Mouse (Mus musculus) cerebellum, postnatal 14 days (tissue): Measurements from ENCODE around the gene Natd1.

Source experiments
- DNase-seq, 2 experiments: peaks; one replicate each; pipeline ENCODE4 v3.0.0; 2021; ENCODE audit warnings: mixed read lengths in 2 of 2

Natd1 gene

DNA sequence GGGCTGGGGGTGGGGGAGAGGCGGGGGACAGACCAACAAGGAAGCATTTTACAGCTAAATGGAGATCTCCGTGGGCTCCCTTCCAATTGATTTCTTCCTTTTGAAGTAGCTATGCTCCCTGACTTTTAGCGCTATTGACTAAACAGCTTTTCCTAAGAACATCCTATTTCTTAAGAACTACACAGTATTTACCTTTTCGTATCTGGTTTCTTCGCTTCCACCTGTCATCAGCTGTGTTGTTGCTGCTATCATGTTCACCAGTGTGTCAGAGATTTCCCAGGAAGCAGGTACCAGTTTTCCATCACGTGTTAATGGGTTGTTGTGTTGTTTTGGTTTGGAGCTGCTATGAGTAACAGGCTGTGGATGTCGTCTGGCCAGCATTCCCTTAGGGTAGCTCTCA, at the start of gene Natd1:
Gene Natd1, minus strand, starts transcription at position 260 of the 400 bp plus-strand sequence.
- no peak for DNase-seq

DNA sequence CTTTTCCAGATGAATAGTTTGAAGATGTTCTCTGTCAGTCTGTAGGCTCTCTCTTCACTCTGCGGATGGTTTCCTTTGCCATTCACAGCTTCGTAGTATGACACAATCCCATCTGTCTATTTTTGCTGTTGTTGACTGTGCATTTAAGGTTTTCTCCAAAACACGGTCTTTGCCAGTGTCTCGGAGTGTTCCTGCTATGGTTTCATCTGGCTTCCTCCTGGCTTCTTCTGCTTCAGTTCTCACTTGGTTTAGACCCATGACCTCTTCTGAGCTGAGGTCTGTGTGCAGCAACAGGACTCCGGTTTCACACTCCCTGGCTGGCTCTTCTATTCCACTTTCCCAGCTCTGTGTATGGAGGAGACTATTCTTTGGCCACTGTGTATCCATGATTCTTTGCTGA, 48.2 kb upstream of the Natd1 start:
- DNase-seq, result no peak

DNA sequence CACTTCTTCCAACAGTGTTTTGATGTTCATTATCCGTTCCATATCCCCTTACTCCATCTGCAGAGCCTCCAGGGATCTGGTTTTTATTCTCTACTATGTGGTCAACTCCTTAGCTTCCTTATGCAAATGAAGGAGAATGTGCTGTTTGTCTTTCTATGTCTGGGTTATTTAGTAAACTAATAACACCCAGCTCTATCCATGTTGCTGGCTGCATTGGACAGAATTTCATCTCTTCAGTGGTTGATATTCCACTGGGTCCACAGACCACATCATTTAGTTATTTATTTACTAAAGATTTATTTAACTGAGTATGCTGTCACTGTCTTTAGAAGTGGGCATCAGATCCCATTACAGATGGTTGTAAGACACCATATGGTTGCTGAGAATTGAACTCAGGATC, 46.6 kb upstream of the Natd1 start:
- no peak for DNase-seq

DNA sequence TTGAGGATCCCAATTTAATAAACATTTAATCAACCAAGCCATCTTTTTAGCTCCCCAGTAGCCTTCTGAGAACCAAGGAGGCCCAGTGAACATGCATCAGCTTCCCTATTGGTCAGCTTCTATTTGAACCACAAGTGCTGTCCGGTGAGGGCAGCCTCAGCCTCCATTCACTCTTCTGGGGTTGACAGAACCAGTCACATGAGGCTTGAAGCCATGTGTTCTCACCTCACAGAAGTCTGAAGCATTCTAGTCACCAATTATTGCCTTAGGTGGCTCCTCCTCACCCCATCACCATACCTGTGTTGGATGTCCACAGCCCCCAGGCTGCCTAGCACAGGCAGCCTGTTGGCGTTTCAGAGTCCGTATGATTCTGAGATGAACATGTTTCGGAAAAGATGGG, 44.4 kb upstream of the Natd1 start:
- DNase-seq, result no peak

GRCm38 (mm10) chr11:60955621-60956383, 41.3 kb upstream of the Natd1 start:
- no peak for DNase-seq

GRCm38 (mm10) chr11:60954255-60955104, 39.9 kb upstream of the Natd1 start:
- DNase-seq, result no peak

DNA sequence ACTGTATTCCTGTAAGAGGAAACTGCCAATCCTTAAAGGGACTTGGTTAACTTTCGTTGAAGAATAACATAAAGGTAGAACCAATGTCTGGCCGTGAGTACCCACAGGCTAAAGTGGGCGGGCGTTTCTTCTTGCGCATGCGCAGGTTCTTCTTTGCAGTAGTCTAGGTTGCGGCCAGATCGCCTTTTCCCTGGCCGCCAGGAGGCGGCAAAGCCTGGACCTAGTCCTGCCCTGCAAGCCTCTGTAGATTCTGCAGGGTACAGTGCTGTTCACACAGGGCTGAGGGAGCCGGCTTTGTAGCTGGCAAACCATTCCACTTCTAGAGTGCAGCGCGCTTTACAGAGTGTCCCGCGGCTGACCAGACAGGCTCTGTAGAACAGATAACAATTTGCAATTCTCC, 39.3 kb upstream of the Natd1 start:
- peak; percentile 96 to 98 for DNase-seq

- DNase-seq, result no peak
Observed at GRCm38 (mm10) chr11:60952986-60953385, 38.4 kb upstream of the Natd1 start.

- no peak for DNase-seq
Observed at GRCm38 (mm10) chr11:60952362-60952761, 37.8 kb upstream of the Natd1 start.

GRCm38 (mm10) chr11:60951896-60952295, 37.3 kb upstream of the Natd1 start:
- DNase-seq, result no peak

DNA sequence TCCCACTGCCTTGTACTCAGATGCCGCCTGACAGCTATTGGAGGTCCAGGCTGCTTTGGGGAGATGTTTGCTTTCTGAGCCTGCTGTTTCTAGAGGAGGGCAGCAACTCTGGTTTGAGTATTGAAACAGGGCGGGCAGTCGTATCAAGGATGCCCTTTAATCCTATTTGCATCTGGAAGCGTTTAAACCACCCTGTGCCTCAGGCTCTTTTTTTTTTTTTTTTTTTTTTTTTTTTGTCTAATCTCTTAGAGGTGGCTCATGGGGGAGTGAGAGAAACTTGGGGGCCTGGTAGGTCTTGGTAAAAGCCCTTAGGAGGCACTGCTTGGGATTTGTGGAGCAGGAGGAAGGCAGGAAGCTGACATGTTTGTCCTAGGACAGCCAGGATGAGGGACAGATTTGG, 30.5 kb upstream of the Natd1 start:
- DNase-seq, result no peak

- no peak for DNase-seq
Observed at GRCm38 (mm10) chr11:60942263-60943015, 27.9 kb upstream of the Natd1 start.

- no peak for DNase-seq
Observed at GRCm38 (mm10) chr11:60941370-60941769, 26.8 kb upstream of the Natd1 start.

DNA sequence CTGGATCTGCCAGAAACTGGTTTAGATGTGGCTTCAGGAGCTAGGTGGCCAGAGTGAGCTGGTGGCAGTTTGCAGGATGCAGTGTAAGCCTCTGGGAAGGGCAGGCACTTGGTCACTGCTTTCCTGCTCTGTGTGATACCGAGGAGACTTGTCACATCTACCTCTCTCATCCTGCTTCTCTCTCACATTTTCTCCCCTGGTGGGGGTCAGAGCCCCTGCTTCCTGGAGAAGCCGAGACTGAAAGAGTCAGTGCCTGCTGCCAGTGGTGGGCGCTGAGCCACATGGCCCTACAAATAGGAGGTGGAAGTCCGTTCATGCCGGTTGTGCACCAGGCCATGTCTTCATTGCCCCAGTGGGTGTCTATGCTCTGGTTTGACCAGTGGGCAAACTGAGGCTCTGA, 26.0 kb upstream of the Natd1 start:
- no peak for DNase-seq

DNA sequence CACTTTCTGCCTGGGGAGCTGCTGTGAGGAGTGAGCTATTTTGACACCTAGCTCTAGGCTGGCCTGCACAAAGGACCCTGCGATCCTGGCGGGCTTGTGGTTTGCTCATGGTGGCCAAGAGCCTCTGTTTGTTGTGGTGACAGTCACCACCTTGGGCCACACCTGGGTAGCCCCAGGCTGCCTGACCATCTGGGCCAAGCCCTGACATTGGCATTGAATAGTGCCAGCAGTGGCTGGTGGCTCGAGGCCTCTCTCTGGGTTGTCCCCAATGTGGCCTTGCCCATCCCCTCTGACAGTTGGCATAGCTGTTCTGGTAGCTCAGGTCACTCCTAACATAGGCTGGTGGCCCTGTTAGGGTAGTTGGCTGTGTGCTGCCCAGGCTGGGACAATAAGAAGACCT, 24.9 kb upstream of the Natd1 start:
- DNase-seq, result no peak

DNA sequence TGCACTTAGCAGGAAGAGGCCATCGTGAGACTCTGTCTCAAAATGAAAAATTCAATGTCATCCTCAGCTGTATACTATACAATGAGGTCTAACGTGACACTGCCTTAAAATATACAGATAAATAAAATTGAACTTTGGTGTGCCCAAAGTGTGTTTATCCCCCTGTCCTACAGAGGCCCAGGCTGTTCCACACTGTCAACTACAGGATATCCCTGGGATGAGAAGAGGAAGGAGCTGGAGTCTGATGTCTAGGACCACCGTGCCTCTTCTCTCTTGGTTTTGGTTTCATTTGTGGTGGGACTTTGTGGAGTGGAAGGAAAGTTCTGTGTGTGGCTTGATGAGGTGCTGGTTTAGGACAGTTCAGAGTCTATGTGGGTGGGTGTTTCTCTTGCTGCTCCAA, 23.1 kb upstream of the Natd1 start:
- DNase-seq, result no peak

- DNase-seq, result no peak
Observed at GRCm38 (mm10) chr11:60935975-60936373, 21.4 kb upstream of the Natd1 start.

GRCm38 (mm10) chr11:60935326-60935974, 20.9 kb upstream of the Natd1 start:
- DNase-seq, result no peak

GRCm38 (mm10) chr11:60934795-60935194, 20.2 kb upstream of the Natd1 start:
- DNase-seq, result no peak

- DNase-seq, result no peak
Observed at GRCm38 (mm10) chr11:60933178-60933930, 18.8 kb upstream of the Natd1 start.

- no peak for DNase-seq
Observed at GRCm38 (mm10) chr11:60932503-60933020, 18.0 kb upstream of the Natd1 start.
